Mouse (Mus musculus) olfactory bulb, adult 2 months (tissue): Measurements from ENCODE around the gene Rabgef1.

ENCODE experiments used
- CTCF ChIP-seq: fragments of 200-500 bp; IDR thresholded peaks from 2 replicates; pipeline ENCODE4 v1.5.1; 2012; ENCODE audit warnings: low read depth, mild to moderate bottlenecking, low read length, moderate library complexity; ENCODE audit not compliant: insufficient read depth
- POLR2A ChIP-seq: fragments of 200-500 bp; IDR thresholded peaks from 2 replicates; pipeline ENCODE4 v1.6.1; 2012; ENCODE audit warnings: mild to moderate bottlenecking, low read depth, low read length, moderate library complexity; ENCODE audit not compliant: insufficient read depth

- TF ChIP-seq CTCF (no peak), POLR2A (no peak)
Observed at GRCm38 (mm10) chr5:130221316-130221715, 49.7 kb downstream of the Rabgef1 start.
